Mouse (Mus musculus): Measurements from ENCODE around the gene Tnfrsf4. TPM values are rescaled to one million over a fixed set of nuclear protein-coding genes. Genes with fewer than 3 reads are reported as not detected.
A peak's percentile ranks its signal among the peaks of the same experiment; 100 is the strongest.

Gene Tnfrsf4
- total and polyA plus RNA-seq, 2 experiments from 2014 or later: 0.31 TPM; not detected in 1

DNA sequence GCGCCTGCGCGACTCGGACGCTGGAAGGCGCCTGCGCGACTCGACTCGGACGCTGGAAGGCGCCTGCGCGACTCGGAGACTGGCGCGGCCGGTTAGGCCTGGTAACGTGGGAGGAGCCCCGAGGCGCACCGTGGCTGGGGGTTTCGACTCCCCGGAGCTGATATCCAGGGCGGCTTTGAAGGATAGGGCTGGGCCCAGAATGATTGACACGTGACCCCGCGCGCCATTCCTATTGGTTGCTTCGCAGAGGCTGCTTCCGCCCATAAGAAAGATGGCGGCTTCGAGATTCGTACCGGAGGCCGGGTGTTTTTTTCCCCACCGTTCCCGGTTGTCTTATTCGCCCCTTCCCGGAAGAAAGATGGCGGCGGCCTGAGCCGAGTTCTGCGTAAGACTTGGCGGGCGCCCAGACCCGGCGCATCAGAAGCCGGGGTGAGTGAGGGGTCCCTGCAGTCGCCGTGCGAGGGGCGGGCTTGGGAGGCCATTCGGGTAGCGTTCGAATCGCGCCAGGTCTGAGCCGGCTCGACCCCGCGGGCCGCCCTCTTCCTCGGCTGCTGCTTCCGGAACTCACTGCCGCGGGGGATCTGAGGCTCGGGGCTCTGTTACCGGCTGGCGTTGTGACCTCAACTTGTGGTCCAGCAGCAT is 20.6 kb upstream of the Tnfrsf4 start:
- ATAC-seq (ENCODE audit: insufficient read depth, low read depth): peak; percentile 79
- no peaks in the 10 kb centered on the region for H3K27me3 ChIP-seq (ENCODE audit: control insufficient read depth, insufficient read depth, low read length)
- H3K4me3 ChIP-seq (ENCODE audit: low read depth, low read length): peak overlapping the region; percentile 98
- peaks cover 21% of the 10 kb centered on the region for H3K36me3 ChIP-seq (replicated peaks; ENCODE audit: control insufficient read depth, insufficient read depth, low read length)
- H3K9me3 ChIP-seq (replicated peaks; ENCODE audit: control insufficient read depth, low read length): no peaks in the 10 kb centered on the region
- no peak; the same call in 1 of the 2 replicates for TF ChIP-seq EP300 (IDR thresholded peaks at IDR 0.05; ENCODE audit: low read depth)
- no peak for TF ChIP-seq CTCF (IDR thresholded peaks at IDR 0.05; ENCODE audit: low read depth)
- H3K4me1 ChIP-seq (ENCODE audit: control insufficient read depth, insufficient read depth): peaks cover 22% of the 10 kb centered on the region
- peak overlapping the region; percentile 80 for H3K4me2 ChIP-seq (ENCODE audit: low read depth, low read length)
- under 1% methylated on average over 70 of the region's 70 CpGs for WGBS
- DNase-seq (ENCODE audit: low spot score): peak; percentile 96
- peak overlapping the region; percentile 95 for H3K27ac ChIP-seq (ENCODE audit: low read depth)
- peak overlapping the region; percentile 83 for H3K9ac ChIP-seq (replicated peaks; ENCODE audit: low read depth, low read length)

GRCm38 (mm10) chr4:155993606-155994005 is 20.0 kb upstream of the Tnfrsf4 start:
- no peak for DNase-seq (ENCODE audit: low spot score)
- Histone ChIP-seq H3K27me3 (ENCODE audit: control insufficient read depth, insufficient read depth, low read length) (no peaks in the 10 kb centered on the region), H3K9ac (replicated peaks; ENCODE audit: low read depth, low read length) (peak overlapping the region; percentile 83), H3K4me3 (ENCODE audit: low read depth, low read length) (peak overlapping the region; percentile 98), H3K27ac (ENCODE audit: low read depth) (peak overlapping the region; percentile 95), H3K9me3 (replicated peaks; ENCODE audit: control insufficient read depth, low read length) (no peaks in the 10 kb centered on the region), H3K36me3 (replicated peaks; ENCODE audit: control insufficient read depth, insufficient read depth, low read length) (peaks cover 27% of the 10 kb centered on the region), H3K4me2 (ENCODE audit: low read depth, low read length) (peak overlapping the region; percentile 80), H3K4me1 (ENCODE audit: control insufficient read depth, insufficient read depth) (peaks cover 22% of the 10 kb centered on the region)
- ATAC-seq (ENCODE audit: insufficient read depth, low read depth): no peak
- no peak for TF ChIP-seq EP300 (IDR thresholded peaks at IDR 0.05; ENCODE audit: low read depth)
- TF ChIP-seq CTCF (IDR thresholded peaks at IDR 0.05; ENCODE audit: low read depth): no peak
- WGBS: 3% methylated on average over 15 of the region's 15 CpGs

GRCm38 (mm10) chr4:156004109-156004508 is 9.5 kb upstream of the Tnfrsf4 start:
- Histone ChIP-seq H3K27ac (ENCODE audit: low read depth) (no peak overlapping the region), H3K4me1 (ENCODE audit: control insufficient read depth, insufficient read depth) (no peaks in the 10 kb centered on the region), H3K9ac (replicated peaks; ENCODE audit: low read depth, low read length) (no peak overlapping the region), H3K4me3 (ENCODE audit: low read depth, low read length) (no peak overlapping the region), H3K36me3 (replicated peaks; ENCODE audit: control insufficient read depth, insufficient read depth, low read length) (peaks cover 84% of the 10 kb centered on the region), H3K4me2 (ENCODE audit: low read depth, low read length) (no peak overlapping the region), H3K27me3 (ENCODE audit: control insufficient read depth, insufficient read depth, low read length) (no peaks in the 10 kb centered on the region), H3K9me3 (replicated peaks; ENCODE audit: control insufficient read depth, low read length) (no peaks in the 10 kb centered on the region)
- ATAC-seq (ENCODE audit: insufficient read depth, low read depth) (no peak), DNase-seq (ENCODE audit: low spot score) (no peak)
- TF ChIP-seq CTCF (IDR thresholded peaks at IDR 0.05; ENCODE audit: low read depth) (no peak), EP300 (IDR thresholded peaks at IDR 0.05; ENCODE audit: low read depth) (no peak)
- 90% methylated on average over 3 of the region's 3 CpGs for WGBS

GRCm38 (mm10) chr4:156008369-156008768 is 5.3 kb upstream of the Tnfrsf4 start:
- ATAC-seq (ENCODE audit: insufficient read depth, low read depth) (no peak), DNase-seq (ENCODE audit: low spot score) (no peak)
- H3K4me1 ChIP-seq (ENCODE audit: control insufficient read depth, insufficient read depth): no peaks in the 10 kb centered on the region
- H3K4me2 ChIP-seq (ENCODE audit: low read depth, low read length): no peak overlapping the region
- WGBS: 96% methylated on average over 4 of the region's 4 CpGs
- H3K27me3 ChIP-seq (ENCODE audit: control insufficient read depth, insufficient read depth, low read length): no peaks in the 10 kb centered on the region
- H3K9ac ChIP-seq (replicated peaks; ENCODE audit: low read depth, low read length): no peak overlapping the region
- TF ChIP-seq EP300 (IDR thresholded peaks at IDR 0.05; ENCODE audit: low read depth): no peak
- no peak for TF ChIP-seq CTCF (IDR thresholded peaks at IDR 0.05; ENCODE audit: low read depth)
- no peak overlapping the region for H3K4me3 ChIP-seq (ENCODE audit: low read depth, low read length)
- H3K36me3 ChIP-seq (replicated peaks; ENCODE audit: control insufficient read depth, insufficient read depth, low read length): peaks cover 75% of the 10 kb centered on the region
- no peak overlapping the region for H3K27ac ChIP-seq (ENCODE audit: low read depth)
- H3K9me3 ChIP-seq (replicated peaks; ENCODE audit: control insufficient read depth, low read length): no peaks in the 10 kb centered on the region

GRCm38 (mm10) chr4:156014436-156014835 is 793 bp downstream of the Tnfrsf4 start:
- H3K27me3 ChIP-seq (ENCODE audit: control insufficient read depth, insufficient read depth, low read length): no peaks in the 10 kb centered on the region
- no peak overlapping the region for H3K4me3 ChIP-seq (ENCODE audit: low read depth, low read length)
- peaks cover 32% of the 10 kb centered on the region for H3K36me3 ChIP-seq (replicated peaks; ENCODE audit: control insufficient read depth, insufficient read depth, low read length)
- TF ChIP-seq EP300 (IDR thresholded peaks at IDR 0.05; ENCODE audit: low read depth): no peak
- no peak for TF ChIP-seq CTCF (IDR thresholded peaks at IDR 0.05; ENCODE audit: low read depth)
- no peak for ATAC-seq (ENCODE audit: insufficient read depth, low read depth)
- no peak overlapping the region for H3K4me2 ChIP-seq (ENCODE audit: low read depth, low read length)
- no peaks in the 10 kb centered on the region for H3K4me1 ChIP-seq (ENCODE audit: control insufficient read depth, insufficient read depth)
- H3K9ac ChIP-seq (replicated peaks; ENCODE audit: low read depth, low read length): no peak overlapping the region
- DNase-seq (ENCODE audit: low spot score): no peak
- no peaks in the 10 kb centered on the region for H3K9me3 ChIP-seq (replicated peaks; ENCODE audit: control insufficient read depth, low read length)
- no peak overlapping the region for H3K27ac ChIP-seq (ENCODE audit: low read depth)
- WGBS: 73% methylated on average over 2 of the region's 2 CpGs

- H3K27ac ChIP-seq (ENCODE audit: low read depth): no peak overlapping the region
- DNase-seq (ENCODE audit: low spot score) (no peak), ATAC-seq (ENCODE audit: insufficient read depth, low read depth) (no peak)
- no peaks in the 10 kb centered on the region for H3K9me3 ChIP-seq (replicated peaks; ENCODE audit: control insufficient read depth, low read length)
- no peaks in the 10 kb centered on the region for H3K27me3 ChIP-seq (ENCODE audit: control insufficient read depth, insufficient read depth, low read length)
- no peak overlapping the region for H3K4me3 ChIP-seq (ENCODE audit: low read depth, low read length)
- TF ChIP-seq CTCF (IDR thresholded peaks at IDR 0.05; ENCODE audit: low read depth) (no peak), EP300 (IDR thresholded peaks at IDR 0.05; ENCODE audit: low read depth) (no peak)
- 86% methylated on average over 12 of the region's 12 CpGs for WGBS
- H3K36me3 ChIP-seq (replicated peaks; ENCODE audit: control insufficient read depth, insufficient read depth, low read length): peaks cover 7% of the 10 kb centered on the region; the same call in 1 of the 2 replicates
- no peak overlapping the region for H3K4me2 ChIP-seq (ENCODE audit: low read depth, low read length)
- H3K4me1 ChIP-seq (ENCODE audit: control insufficient read depth, insufficient read depth): no peaks in the 10 kb centered on the region
- no peak overlapping the region for H3K9ac ChIP-seq (replicated peaks; ENCODE audit: low read depth, low read length)
Observed at GRCm38 (mm10) chr4:156019771-156020170, 6.1 kb downstream of the Tnfrsf4 start.
